8 mouse cellular contexts compared by ENCODE assay signal in genomic region chr3:88081345-88082223, GRCm38 (mm10). TPM values are rescaled to one million over a fixed set of nuclear protein-coding genes. Genes with fewer than 3 reads are reported as not detected.
DNase-seq lines count a peak whose midpoint lies in the region; ATAC-seq and TF ChIP-seq lines count a peak whose summit lies in the region.

Gene Iqgap3 (plus strand): TSS chr3:88081971.

- no peaks in the 10 kb centered on the region for H3K4me1 ChIP-seq in cortical plate, adult 2 months (ENCODE audit: control insufficient read depth, insufficient read depth, low read length)

- no peak for TF ChIP-seq CTCF in cortical plate, adult 2 months (IDR thresholded peaks at IDR 0.05; ENCODE audit: extremely low read depth, insufficient read depth, low read length)

- DNase-seq in adipocyte (ENCODE audit: low spot score): peak; percentile 95
- peak; percentile 77 to 83 for DNase-seq in gastrocnemius, adult 8-10 months (ENCODE audit: low spot score in 2 of 2)
- DNase-seq in induced T-regulatory cell, adult 2 months (ENCODE audit: low read depth): peak; percentile 87
- DNase-seq in left cerebral cortex, adult 8-10 months (ENCODE audit: low spot score in 2 of 2): peak; percentile 66 to 84
- DNase-seq in right cerebral cortex, adult 18-20 months: peak; percentile 91
- DNase-seq in urinary bladder, adult 2 months (ENCODE audit: low spot score): peak; percentile 70

- ATAC-seq in megakaryocyte, adult 5-6 weeks (ENCODE audit: poor library complexity, severe bottlenecking): peak; percentile 99

- no peak within 1 kb of the TSS for H3K27ac ChIP-seq in cortical plate, adult 2 months (ENCODE audit: insufficient read depth, low read length)

- 0 out of 2 replicates have a peak, but pooled peaks have one; percentile 31 for TF ChIP-seq POLR2A in cortical plate, adult 2 months (IDR thresholded peaks at IDR 0.05; ENCODE audit: extremely low read depth, insufficient read depth, low read length)

- H3K4me3 ChIP-seq in cortical plate, adult 2 months (ENCODE audit: insufficient read depth, low read length): no peak within 1 kb of the TSS

RNA-seq across cellular contexts. Expression of gene Iqgap3, which starts in this region (rescaled TPM):
- polyA plus RNA-seq in cortical plate, adult 2 months (2012; rRNA removed): 0.59 and 0.96 TPM in 2 replicates
- under 1 TPM; 0.08 to 0.39 (median 0.12) TPM for total RNA-seq in gastrocnemius, adult 8-10 months (2022)
- 1 to 10 TPM in 1 of 4 experiments, under 1 TPM in 3; 0.28 to 1.2 (median 0.61) TPM for total RNA-seq in left cerebral cortex, adult 8-10 months (2022)
- 13.5 and 16.3 TPM in 2 replicates for total RNA-seq in megakaryocyte, adult 5-6 weeks (2015)
- 26.3 and 27.8 TPM in 2 replicates for total RNA-seq in megakaryocyte, adult 5-6 weeks (2017)
- 2.0 and 2.6 TPM in 2 replicates for polyA plus RNA-seq in urinary bladder, adult 2 months (2012; rRNA removed)

Comparison
In these comparisons a context has a peak if more than half of its experiments do, and no peak if none do; other contexts are left out.
1. RNA of gene Iqgap3 (total RNA-seq): 13.5 to 27.8 TPM in megakaryocyte, adult 5-6 weeks; 0.28 to 1.2 TPM in left cerebral cortex, adult 8-10 months and 0.08 to 0.39 TPM in gastrocnemius, adult 8-10 months; every median in the first group is over 4 times any median in the second.
2. Peak in DNase-seq in gastrocnemius, adult 8-10 months; RNA of the gene not detected or under 1 TPM.
3. Peak in every context shown above with its lines, with median percentiles within 50 percentile points of each other: DNase-seq.